Mouse (Mus musculus) intestine, embryonic 14.5 days (tissue): ENCODE data around the gene Usp19. TPM values are rescaled to one million over a fixed set of nuclear protein-coding genes. Genes with fewer than 3 reads are reported as not detected.

Experiments
- ATAC-seq: fragments of 200-750 bp; cut with Nextera tagmentation; replicated peaks from 2 replicates; pipeline ENCODE4 v1.8.0; 2017; ENCODE audit warnings: low read depth, moderate number of reproducible peaks, moderate TSS enrichment, moderate library complexity; ENCODE audit not compliant: low FRiP score, low TSS enrichment
- DNase-seq: peaks from one replicate; pipeline ENCODE4 v3.0.0-alpha.2; 2018; ENCODE audit warnings: low spot score
- H3K27ac ChIP-seq: fragments of 300-500 bp; sonication (generic); 2 replicates; pipeline ENCODE4 v1.5.1; 2014; ENCODE audit warnings: low read depth, mild to moderate bottlenecking, control low read depth
- H3K27me3 ChIP-seq: fragments of 300-500 bp; sonication (generic); replicated peaks from 2 replicates; pipeline ENCODE4 v1.6.1; 2014; ENCODE audit warnings: low read length, control low read depth; ENCODE audit not compliant: control insufficient read depth, insufficient read depth
- H3K36me3 ChIP-seq: fragments of 300-500 bp; sonication (generic); 2 replicates; pipeline ENCODE4 v1.6.1; 2014; ENCODE audit warnings: low read length, control low read depth; ENCODE audit not compliant: control insufficient read depth, insufficient read depth
- H3K4me1 ChIP-seq: fragments of 300-500 bp; sonication (generic); replicated peaks from 2 replicates; pipeline ENCODE4 v1.6.1; 2014; ENCODE audit warnings: low read length, control low read depth, mixed read lengths; ENCODE audit not compliant: control insufficient read depth, insufficient read depth
- H3K4me2 ChIP-seq: fragments of 300-500 bp; sonication (generic); 2 replicates; pipeline ENCODE4 v1.6.1; 2014; ENCODE audit warnings: low read length
- H3K4me3 ChIP-seq: fragments of 300-500 bp; sonication (generic); 2 replicates; pipeline ENCODE4 v1.5.1; 2014; ENCODE audit warnings: low read depth, low read length, control low read depth, mixed read lengths
- H3K9ac ChIP-seq: fragments of 300-500 bp; sonication (generic); 2 replicates; pipeline ENCODE4 v1.6.1; 2014; ENCODE audit warnings: mild to moderate bottlenecking, low read length
- H3K9me3 ChIP-seq: fragments of 300-500 bp; sonication (generic); 2 replicates; pipeline ENCODE4 v1.6.1; 2016; ENCODE audit warnings: low read length, control low read depth; ENCODE audit not compliant: control insufficient read depth
- WGBS: fragments of 180-500 bp; shearing (Covaris S2); extraction: QIAGEN DNeasy Blood & Tissue Kit; methylation state at CpG from one replicate; pipeline ENCODE4 v1.1.7; 2014; 5-methylcytosine and 5-hydroxymethylcytosine counted together
- polyA plus RNA-seq: library from polyadenylated mRNA; unstranded; fragments of >200 nt; fragmentation: Nextera tagmentation; extraction: Ambion mirVana; gene quantifications from 2 replicates; pipeline ENCODE4 v1.2.1, GENCODE M21; 2014

The Usp19 gene
- polyA plus RNA-seq, 1 experiment from 2014 or later = 53.5 TPM

GRCm38 (mm10) chr9:108452911-108453310, 37.5 kb upstream of the Usp19 start:
- peak overlapping the region; percentile 60 for H3K9ac ChIP-seq
- 28% methylated on average over 6 of the region's 6 CpGs for WGBS
- H3K36me3 ChIP-seq = peaks cover 9% of the 10 kb centered on the region
- H3K27ac ChIP-seq = peak overlapping the region; percentile 92
- H3K27me3 ChIP-seq = no peaks in the 10 kb centered on the region
- no peaks in the 10 kb centered on the region for H3K9me3 ChIP-seq
- peak overlapping the region; percentile 89 for H3K4me2 ChIP-seq
- DNase-seq (no peak), ATAC-seq (peak; percentile 38)
- peaks cover 34% of the 10 kb centered on the region for H3K4me1 ChIP-seq
- H3K4me3 ChIP-seq = peak overlapping the region; percentile 59

GRCm38 (mm10) chr9:108453458-108453857, 36.9 kb upstream of the Usp19 start:
- Histone ChIP-seq H3K27me3 (no peaks in the 10 kb centered on the region), H3K4me1 (peaks cover 34% of the 10 kb centered on the region), H3K9ac (peak overlapping the region; percentile 60; the same call in 1 of the 2 replicates), H3K4me3 (peak overlapping the region; percentile 59), H3K36me3 (peaks cover 3% of the 10 kb centered on the region), H3K9me3 (no peaks in the 10 kb centered on the region), H3K27ac (peak overlapping the region; percentile 92), H3K4me2 (peak overlapping the region; percentile 89)
- ATAC-seq (no peak), DNase-seq (no peak)
- 54% methylated on average over 4 of the region's 4 CpGs for WGBS

GRCm38 (mm10) chr9:108454429-108454828, 36.0 kb upstream of the Usp19 start:
- 90% methylated on average over 6 of the region's 6 CpGs for WGBS
- DNase-seq = no peak
- Histone ChIP-seq H3K4me1 (peaks cover 31% of the 10 kb centered on the region), H3K4me2 (no peak overlapping the region), H3K27me3 (no peaks in the 10 kb centered on the region), H3K9ac (no peak overlapping the region), H3K4me3 (no peak overlapping the region), H3K27ac (no peak overlapping the region), H3K36me3 (no peaks in the 10 kb centered on the region), H3K9me3 (no peaks in the 10 kb centered on the region)
- no peak for ATAC-seq

- H3K27ac ChIP-seq = no peak overlapping the region
- peaks cover 16% of the 10 kb centered on the region for H3K4me1 ChIP-seq
- no peak for ATAC-seq
- DNase-seq = no peak
- no peak overlapping the region for H3K4me3 ChIP-seq
- no peaks in the 10 kb centered on the region for H3K27me3 ChIP-seq
- WGBS = 70% methylated on average over 12 of the region's 12 CpGs
- no peaks in the 10 kb centered on the region for H3K9me3 ChIP-seq
- no peak overlapping the region for H3K9ac ChIP-seq
- H3K4me2 ChIP-seq = no peak overlapping the region
- no peaks in the 10 kb centered on the region for H3K36me3 ChIP-seq
Observed at GRCm38 (mm10) chr9:108455747-108456571, 34.4 kb upstream of the Usp19 start.

- H3K4me2 ChIP-seq = no peak overlapping the region
- WGBS = 84% methylated on average over 10 of the region's 10 CpGs
- no peak for DNase-seq
- H3K9me3 ChIP-seq = no peaks in the 10 kb centered on the region
- no peaks in the 10 kb centered on the region for H3K36me3 ChIP-seq
- no peak overlapping the region for H3K4me3 ChIP-seq
- peaks cover 17% of the 10 kb centered on the region for H3K4me1 ChIP-seq
- no peak overlapping the region for H3K27ac ChIP-seq
- no peaks in the 10 kb centered on the region for H3K27me3 ChIP-seq
- H3K9ac ChIP-seq = no peak overlapping the region
- ATAC-seq = no peak
Observed at GRCm38 (mm10) chr9:108456953-108457352, 33.4 kb upstream of the Usp19 start.

- no peak for ATAC-seq
Observed at GRCm38 (mm10) chr9:108459939-108460318, 30.5 kb upstream of the Usp19 start.

GRCm38 (mm10) chr9:108460319-108461178, 29.9 kb upstream of the Usp19 start, which contains the start of gene Ccdc71:
TSS of gene Ccdc71 (plus strand) at chr9:108460527.
- peak within 1 kb of the TSS; percentile 56 for H3K4me3 ChIP-seq
- peak; percentile 95 for DNase-seq
- ATAC-seq = peak; percentile 83
- no peaks in the 10 kb centered on the region for H3K9me3 ChIP-seq
- peaks cover 19% of the 10 kb centered on the region for H3K4me1 ChIP-seq
- WGBS = under 1% methylated on average over 47 of the region's 52 CpGs
- H3K9ac ChIP-seq = peak within 1 kb of the TSS; percentile 91
- H3K36me3 ChIP-seq = peaks cover 29% of the 10 kb centered on the region
- peak within 1 kb of the TSS; percentile 98 for H3K27ac ChIP-seq
- no peaks in the 10 kb centered on the region for H3K27me3 ChIP-seq
- H3K4me2 ChIP-seq = peak within 1 kb of the TSS; percentile 91

More at GRCm38 (mm10) chr9:108459939-108460318, 30.5 kb upstream of the Usp19 start:
- H3K27ac ChIP-seq = peak overlapping the region; percentile 98
- H3K4me2 ChIP-seq = peak overlapping the region; percentile 91
- H3K36me3 ChIP-seq = peaks cover 23% of the 10 kb centered on the region
- H3K9ac ChIP-seq = peak overlapping the region; percentile 91; the same call in 1 of the 2 replicates
- H3K9me3 ChIP-seq = no peaks in the 10 kb centered on the region
- peak overlapping the region; percentile 56 for H3K4me3 ChIP-seq
- DNase-seq = no peak
- H3K4me1 ChIP-seq = peaks cover 19% of the 10 kb centered on the region
- WGBS = 86% methylated on average over 1 of the region's 1 CpGs
- H3K27me3 ChIP-seq = no peaks in the 10 kb centered on the region

GRCm38 (mm10) chr9:108461181-108461631, 29.2 kb upstream of the Usp19 start, which contains the start of gene Klhdc8b:
TSS of gene Klhdc8b (minus strand) at chr9:108461581.
- Histone ChIP-seq H3K36me3 (peaks cover 36% of the 10 kb centered on the region), H3K27me3 (no peaks in the 10 kb centered on the region), H3K9ac (peak within 1 kb of the TSS; percentile 91), H3K4me1 (peaks cover 19% of the 10 kb centered on the region), H3K4me3 (peak within 1 kb of the TSS; percentile 56), H3K27ac (peak within 1 kb of the TSS; percentile 98), H3K4me2 (peak within 1 kb of the TSS; percentile 91), H3K9me3 (no peaks in the 10 kb centered on the region)
- peak; percentile 57 for DNase-seq
- ATAC-seq = no peak
- WGBS = 19% methylated on average over 11 of the region's 11 CpGs
